Mouse (Mus musculus): ENCODE results near the gene Eya2. TPM values are rescaled to one million over a fixed set of nuclear protein-coding genes. Genes with fewer than 3 reads are reported as not detected.
"Not testable (repeated sequence)": the region's sequence is repeated elsewhere in the genome, so short reads cannot be mapped to it uniquely, and the experiment has no call there.

Gene Eya2
- 1 to 10 TPM; 4.9 to 5.4 TPM for total RNA-seq (2021)
- long read RNA-seq, experiment 1, partial matches to known transcripts = 0 of 10 reads
- long read RNA-seq, experiment 1, other reads (novel, unspliced or antisense) = 6 of 10 reads
- long read RNA-seq, experiment 2, partial matches to known transcripts = 1 of 4 reads
- long read RNA-seq, experiment 2, other reads (novel, unspliced or antisense) = 1 of 4 reads

DNA sequence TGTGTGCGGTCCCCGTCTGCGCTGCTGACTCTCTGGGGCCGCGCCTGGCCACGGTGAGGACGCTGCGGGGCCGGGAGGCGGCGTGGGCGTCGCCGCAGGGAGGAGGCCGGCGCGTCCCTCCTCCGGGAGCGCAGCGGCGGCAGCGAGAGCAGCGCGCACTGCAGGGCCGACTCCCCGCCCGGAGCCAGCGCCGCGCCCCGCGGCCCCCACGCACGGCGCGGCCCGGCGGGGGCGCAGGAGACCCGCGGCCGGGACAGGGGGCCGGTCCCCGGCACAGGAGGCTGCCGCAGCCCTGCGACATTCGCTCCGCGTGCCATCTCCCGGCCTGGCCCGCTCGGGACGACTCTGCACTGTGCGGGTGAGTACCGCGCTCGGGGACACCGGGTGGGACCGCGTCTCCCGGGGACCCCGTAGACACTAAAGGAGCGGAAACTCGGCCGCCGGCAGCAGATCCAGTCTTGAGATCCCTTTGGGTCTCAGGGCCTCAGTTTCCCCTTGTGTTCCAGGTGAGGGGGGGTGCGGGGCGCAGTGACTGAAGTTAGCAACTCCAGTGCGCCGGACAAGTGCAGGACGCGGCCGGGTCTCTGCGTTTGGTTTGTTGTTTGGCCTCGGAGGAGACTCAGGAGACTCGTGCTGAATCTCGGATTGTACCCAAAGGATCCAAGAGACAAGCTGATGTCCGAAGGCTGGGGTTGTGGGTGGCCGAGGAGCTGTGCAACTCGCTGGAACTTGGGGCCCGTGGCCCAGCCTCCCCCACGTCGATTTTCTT lies at the start of gene Eya2:
Gene Eya2 (plus strand): TSS at position 126 of the 769 bp plus-strand sequence.
- peak; percentile 38 for DNase-seq

- no peak for DNase-seq
Observed at GRCm38 (mm10) chr2:165545687-165546086, 49.1 kb upstream of the Eya2 start.

- no peak for DNase-seq
Observed at GRCm38 (mm10) chr2:165546341-165546740, 48.5 kb upstream of the Eya2 start.

DNA sequence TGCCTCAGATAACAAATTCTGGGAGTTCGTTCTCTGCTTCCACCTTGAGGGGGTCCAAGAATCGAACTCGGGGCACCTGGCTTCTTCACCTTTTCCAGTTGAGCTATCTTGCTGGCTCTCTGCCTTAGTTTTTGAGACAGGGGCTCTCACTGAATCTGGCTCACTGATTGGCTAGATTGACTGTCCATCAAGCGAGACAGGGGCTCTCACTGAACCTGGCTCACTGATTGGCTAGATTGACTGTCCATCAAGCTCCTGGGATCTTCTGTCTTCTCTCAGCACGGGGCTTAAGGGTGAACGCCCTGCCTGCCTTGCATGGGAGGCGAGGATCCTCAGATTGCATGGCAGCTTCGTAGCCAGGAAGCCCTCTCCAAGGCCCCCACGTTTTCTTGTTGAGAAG lies 47.4 kb upstream of the Eya2 start:
- peak; percentile 59 for DNase-seq

GRCm38 (mm10) chr2:165548627-165549026 lies 46.2 kb upstream of the Eya2 start:
- DNase-seq = no peak

DNA sequence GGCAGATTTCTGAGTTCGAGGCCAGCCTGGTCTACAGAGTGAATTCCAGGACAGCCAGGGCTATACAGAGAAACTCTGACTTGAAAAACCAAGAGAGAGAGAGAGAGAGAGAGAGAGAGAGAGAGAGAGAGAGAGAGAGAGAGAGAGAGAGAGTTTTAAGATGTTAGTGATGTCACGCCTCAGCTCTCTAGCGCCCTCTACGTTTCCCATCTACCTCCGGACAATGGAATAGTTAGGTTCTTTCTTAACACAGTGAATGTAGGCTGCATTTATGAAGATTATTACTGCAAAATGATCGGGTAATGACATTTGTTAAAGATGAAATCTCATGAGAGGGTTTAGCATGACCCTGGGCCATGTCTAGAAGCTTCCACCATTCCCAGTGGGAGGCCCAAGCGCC lies 44.4 kb upstream of the Eya2 start:
- not testable (repeated sequence) for DNase-seq

- no peak for DNase-seq
Observed at GRCm38 (mm10) chr2:165554066-165554465, 40.8 kb upstream of the Eya2 start.

- no peak for DNase-seq
Observed at GRCm38 (mm10) chr2:165557278-165557677, 37.6 kb upstream of the Eya2 start.

GRCm38 (mm10) chr2:165558916-165559315 lies 35.9 kb upstream of the Eya2 start:
- DNase-seq = no peak

DNA sequence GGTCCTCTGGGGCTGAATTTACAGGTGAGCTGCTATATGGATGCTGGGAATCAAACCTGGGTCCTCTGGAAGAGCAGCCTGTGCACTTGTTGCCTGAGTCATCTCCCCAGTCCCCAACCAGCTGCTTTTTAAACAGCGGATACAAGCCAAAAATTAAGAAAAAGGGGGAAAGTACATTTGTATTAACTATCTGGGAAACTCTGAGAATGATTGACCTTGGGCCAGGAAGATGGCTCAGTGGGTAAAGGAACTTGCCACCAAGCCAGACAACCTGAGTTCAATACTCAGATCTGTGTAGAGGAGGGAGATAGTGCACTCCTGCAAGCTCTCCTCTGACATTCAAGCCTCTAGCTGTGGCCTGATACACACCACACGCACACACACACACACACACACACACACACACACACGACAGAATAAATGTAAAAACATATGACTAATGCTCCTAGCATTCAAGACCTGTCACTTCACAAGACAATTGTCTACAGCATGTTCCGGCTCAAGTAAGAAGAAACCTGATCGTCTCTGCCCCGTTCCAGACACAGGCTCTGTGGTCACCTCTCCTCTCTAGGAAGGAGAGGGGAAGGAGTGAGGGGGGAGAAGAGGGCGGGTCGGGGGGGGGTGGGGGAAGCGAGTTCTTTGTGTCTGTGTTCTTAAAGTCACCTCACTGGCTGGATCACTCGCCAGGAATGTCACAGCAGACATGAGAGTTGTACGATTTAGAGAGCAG lies 35.2 kb upstream of the Eya2 start:
- no peak for DNase-seq

DNA sequence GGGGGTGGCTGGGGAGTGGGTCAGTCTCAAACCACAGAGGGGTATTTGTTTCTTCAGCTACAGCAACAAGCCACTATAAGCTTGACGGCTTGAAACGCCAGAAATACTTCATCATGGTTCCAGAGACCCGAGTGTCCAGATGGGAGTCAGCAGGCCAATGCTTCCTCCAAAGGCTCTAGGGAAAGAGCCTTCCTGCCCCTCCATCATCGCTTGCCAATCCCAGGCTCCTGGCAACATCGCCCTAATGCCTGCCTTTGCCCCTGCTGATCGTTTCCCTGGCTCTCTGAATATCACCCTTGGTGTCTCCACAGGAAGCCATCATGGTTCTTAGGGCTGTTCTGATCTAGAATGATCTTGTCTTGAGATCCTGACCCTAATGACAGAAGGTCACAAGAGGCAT lies 33.0 kb upstream of the Eya2 start:
- no peak for DNase-seq

DNA sequence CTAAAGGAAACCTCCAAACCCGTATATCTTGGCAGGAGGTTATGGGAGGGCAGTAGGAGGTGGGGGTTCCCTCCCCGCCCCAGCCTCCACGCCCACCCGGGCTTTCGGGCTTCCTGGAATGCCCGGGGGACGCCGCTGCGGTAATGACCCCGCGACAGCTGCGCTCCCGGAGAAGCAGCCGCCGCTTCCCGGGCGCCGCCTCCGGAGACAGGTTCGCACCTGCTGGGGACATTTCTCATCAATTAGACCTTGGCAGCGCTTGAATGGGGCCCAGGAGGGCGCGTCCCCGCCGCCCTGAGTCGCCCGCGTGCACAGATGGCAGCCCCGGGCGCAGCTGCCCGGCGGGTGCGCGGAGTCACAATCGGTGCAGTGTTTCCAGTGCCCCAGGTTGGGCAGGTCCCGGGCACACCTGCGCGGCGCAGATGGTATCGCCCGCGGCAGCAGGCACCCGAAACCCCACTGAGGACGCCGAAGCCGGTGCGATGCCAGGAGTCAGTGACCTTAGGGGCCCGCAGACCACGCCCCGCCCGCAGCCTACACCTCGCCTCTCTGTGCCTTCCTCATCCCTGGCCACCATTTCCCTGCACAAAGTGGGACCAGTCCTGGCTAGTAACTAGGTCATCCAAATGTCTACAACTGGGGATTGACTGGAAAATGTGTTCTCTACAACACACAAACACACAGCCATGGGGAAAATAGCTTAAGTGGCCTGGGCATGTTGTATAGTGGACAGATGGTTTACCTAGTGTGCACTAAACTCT lies 31.4 kb upstream of the Eya2 start:
- peak; percentile 38 for DNase-seq

GRCm38 (mm10) chr2:165564101-165564500 lies 30.7 kb upstream of the Eya2 start:
- DNase-seq = no peak

DNA sequence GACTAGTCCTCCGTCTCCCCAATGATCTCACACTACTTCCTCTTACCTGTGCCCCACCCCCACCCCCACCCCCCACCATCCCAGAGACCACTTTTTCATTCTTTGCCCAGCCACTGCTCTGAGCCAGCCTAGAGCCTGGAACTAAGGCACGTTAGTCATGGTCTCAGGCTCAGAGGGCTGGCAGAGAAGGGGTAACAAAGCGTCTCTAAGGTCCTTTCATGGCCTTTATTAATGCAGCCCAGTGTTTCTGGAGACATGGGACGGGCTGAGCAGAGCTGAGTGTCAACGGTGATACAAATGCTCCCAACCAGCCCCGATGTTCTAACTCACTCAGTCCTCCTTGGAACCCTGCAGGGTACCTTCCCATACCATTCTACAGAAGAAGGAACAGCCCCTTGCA lies 30.2 kb upstream of the Eya2 start:
- DNase-seq = no peak

- DNase-seq = no peak
Observed at GRCm38 (mm10) chr2:165566898-165567297, 27.9 kb upstream of the Eya2 start.

GRCm38 (mm10) chr2:165567820-165568219 lies 27.0 kb upstream of the Eya2 start:
- no peak for DNase-seq

DNA sequence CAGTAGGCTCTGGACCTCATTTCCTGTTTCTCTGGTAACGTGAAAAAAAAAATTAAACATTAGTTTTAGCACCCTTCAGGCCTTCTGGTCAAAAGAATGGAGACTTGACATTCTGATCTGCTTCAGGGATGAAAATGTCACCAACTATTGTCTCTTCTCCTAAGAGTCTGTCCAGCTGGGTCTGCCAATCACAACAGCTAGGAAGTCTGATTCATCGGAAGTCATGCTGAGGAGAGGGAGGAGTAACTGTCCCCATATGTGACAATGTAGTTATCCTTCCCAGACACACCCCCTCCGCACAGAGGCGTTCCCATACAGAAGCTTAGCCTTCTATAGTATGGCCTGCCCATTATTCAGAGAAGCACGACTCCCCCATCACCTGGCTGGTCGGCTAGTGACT lies 25.9 kb upstream of the Eya2 start:
- no peak for DNase-seq

- DNase-seq = no peak
Observed at GRCm38 (mm10) chr2:165571216-165571778, 23.5 kb upstream of the Eya2 start.

DNA sequence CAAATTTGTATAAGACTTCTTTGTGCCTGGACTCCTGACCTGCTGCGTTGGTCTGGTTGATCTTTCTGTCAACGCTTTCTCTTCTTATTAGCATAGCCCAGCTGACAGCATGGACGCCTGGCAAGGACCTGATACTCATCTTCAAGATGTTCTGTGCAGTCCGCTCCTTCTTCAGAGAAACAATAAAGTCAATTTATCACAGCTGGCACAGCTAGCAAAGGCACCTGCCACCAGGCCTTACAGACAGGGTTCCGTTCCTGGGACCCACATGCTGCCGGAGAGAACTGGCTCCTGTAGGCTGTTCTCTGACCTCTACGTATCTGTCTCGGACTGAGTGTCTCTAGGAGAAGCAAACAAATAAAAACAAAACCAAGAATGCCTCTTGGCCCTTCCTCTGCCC lies 11.8 kb upstream of the Eya2 start:
- no peak for DNase-seq

DNA sequence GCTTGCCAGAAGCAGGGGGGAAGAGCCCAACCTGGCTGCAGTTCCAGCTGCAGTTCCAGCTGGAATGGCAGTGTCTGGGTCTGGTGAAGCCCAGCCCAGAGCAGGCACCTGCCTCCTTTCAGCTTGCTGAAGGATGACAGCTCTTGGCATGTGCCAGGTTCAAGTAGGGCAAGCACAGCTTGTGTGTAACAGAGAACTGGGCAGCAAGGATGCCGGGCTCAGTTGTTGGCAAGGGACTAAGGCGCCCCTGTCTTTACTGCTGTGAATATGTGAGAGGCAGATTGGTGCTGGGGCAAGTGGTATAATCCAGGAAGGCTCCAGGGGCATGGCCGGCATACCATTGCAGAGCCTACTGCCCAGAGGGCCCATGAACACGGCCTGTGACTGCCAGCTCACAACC lies 11.3 kb upstream of the Eya2 start:
- peak; percentile 34 for DNase-seq

DNA sequence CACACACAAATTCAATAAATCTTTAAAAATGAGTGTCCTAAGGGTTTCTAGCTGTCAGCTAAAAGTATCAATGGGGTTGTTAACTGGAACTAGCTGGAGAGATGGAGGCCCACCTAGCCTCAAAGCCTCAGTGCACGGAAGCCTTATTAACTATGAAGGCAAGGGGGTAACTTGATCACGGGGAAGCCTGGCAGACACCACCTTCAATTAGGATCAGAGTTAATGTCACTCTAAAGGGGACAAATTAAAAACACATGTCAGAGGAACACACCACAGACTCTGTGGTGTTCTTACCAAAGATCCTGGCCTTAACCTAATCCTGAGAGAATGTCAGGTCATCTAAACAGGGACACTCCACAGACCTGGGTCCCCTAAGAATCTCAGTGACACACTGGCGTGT lies 10.3 kb upstream of the Eya2 start:
- DNase-seq = no peak

DNA sequence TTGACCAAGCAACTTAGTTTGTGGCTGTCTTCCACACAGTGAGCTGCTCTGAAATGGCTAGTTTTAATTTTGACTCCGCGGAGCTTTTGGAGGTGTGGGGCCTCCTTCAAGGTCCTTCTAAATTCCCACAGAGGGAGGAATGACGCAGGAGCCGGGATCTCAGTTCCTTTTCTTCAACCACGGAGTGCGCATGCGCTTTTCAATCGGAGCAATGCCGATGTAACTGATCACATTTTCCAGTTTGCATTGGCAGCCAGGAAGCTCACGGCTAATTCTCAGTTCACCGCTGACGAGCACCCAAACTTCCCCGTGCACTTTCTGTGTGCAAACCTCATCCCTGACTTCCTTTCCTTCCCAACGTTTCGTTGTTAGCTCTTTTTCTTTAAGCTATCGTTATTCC lies 4.1 kb upstream of the Eya2 start:
- DNase-seq = no peak
